Mouse (Mus musculus): Measurements from ENCODE around the gene Ergic1.

Ergic1 gene

DNA sequence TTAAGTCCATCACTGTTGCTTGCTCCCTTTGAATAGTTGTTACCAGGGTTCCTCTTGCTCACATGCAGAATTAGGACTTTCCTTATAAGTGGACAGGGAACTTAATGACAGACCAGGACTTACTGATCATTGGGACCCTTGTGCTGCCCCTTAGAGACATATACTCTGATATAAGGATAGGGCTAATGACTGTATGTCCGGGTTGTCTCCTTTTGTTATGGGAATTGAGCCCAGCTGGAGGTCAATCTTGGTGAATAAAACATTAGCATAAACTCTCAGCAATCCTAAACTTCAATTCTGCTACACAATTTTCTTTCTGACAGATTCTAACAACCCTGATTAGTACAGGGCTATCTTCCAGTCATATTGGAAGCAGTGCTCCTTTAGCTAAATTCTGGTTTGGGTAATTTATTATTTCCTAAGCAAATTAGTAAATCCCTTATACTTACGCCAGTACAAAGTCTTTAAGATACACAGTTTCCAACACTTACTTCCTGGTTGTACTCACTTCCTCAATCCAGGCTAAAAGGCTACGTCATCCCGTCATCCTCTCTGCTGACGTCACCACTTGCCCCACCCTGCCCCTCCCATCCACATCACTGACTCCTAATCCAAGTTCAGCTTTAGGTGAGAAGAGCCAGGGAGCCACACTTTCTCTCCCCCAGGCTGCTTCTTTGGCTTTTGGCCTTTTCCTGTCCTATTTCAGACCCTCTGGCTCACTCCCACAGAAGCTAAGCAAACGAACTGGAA lies 23.4 kb upstream of the Ergic1 start:
- no peak for DNase-seq (ENCODE audit: low spot score)

DNA sequence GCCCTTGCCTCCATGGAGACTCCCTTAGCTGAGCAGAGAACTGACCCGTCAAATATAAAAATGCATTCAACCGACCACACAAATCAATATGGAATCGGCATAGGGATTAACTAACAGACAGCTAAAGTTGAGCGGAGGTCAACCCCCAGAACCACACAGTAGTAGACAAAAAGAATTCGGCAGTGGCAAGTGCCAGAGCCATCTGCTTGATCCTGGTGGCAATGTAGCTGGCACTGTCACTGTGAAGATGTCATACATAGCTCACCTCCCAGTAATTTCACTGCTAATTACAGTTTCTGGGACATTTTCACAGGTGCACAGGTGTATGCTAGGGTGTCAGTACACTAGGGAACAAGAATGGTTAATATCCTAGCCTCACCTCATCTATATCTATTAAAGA lies 21.2 kb upstream of the Ergic1 start:
- DNase-seq (ENCODE audit: low spot score) = no peak

DNA sequence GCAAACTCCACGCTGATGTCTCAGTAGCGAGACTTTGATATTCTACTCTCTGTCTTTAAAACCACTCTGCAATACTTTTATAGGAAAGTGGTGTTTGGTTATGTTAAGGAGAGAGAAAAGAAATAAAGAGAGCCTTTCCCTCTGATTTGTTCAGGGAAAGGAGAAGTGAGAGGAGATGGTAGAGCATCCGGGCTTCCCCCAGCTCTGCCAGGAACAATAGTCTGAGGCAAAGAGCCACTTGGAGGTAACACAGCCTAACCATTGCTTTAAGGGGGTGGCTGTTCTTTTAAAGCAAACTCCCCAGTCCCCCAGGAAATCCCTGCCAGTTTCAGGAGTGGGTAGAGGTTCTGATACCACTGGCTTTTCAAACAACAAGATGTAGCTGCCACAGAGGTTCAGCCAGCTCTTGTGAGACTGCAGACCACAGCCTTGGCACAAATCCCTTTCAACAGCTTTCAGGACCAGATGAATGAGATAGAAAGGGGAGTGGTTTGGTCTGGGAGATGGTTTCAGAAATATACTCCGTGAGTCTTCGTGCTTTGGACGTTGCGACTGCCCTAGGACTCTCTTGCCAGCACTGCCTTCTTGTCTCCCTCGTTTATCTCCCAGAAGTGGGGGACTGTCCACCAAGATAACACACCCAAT lies 16.8 kb upstream of the Ergic1 start:
- DNase-seq (ENCODE audit: low spot score) = no peak

DNA sequence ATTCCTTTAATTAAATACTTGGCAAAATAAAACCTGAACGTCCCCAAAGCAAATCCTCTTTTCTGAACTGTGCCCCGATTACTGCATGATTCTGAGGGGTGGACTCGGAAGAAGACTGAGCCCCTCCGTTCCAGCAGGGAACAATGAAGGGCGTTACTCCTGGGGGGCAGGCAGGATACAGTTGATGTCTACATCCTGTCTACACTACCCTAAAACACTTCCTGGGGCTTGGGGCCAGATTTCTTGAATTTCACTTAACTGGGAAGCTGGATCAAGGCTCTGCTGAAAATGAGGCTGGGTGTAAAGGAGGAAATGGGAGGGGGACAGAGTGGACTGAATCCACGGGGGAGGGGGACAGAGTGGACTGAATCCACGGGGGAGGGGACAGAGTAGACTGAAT lies 13.5 kb upstream of the Ergic1 start:
- DNase-seq (ENCODE audit: low spot score) = no peak

DNA sequence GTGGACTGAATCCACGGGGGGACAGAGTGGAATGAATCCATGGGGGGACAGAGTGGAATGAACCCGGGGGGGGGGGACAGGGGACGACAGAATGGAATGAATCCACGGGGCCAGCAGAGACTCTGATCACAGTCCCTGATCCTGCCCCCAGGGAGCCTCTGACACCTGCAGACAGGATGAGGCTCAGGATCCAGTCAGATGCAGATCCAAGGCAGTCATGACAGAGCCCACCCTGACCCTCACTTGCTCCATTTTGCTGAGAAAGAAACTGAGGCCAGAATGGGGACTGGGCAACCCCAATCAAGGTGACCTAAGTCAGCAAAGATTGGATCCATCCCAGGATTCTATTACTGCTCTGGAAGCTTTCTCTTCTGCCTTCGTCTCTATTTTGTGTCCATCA lies 12.7 kb upstream of the Ergic1 start:
- DNase-seq (ENCODE audit: low spot score) = no peak

DNA sequence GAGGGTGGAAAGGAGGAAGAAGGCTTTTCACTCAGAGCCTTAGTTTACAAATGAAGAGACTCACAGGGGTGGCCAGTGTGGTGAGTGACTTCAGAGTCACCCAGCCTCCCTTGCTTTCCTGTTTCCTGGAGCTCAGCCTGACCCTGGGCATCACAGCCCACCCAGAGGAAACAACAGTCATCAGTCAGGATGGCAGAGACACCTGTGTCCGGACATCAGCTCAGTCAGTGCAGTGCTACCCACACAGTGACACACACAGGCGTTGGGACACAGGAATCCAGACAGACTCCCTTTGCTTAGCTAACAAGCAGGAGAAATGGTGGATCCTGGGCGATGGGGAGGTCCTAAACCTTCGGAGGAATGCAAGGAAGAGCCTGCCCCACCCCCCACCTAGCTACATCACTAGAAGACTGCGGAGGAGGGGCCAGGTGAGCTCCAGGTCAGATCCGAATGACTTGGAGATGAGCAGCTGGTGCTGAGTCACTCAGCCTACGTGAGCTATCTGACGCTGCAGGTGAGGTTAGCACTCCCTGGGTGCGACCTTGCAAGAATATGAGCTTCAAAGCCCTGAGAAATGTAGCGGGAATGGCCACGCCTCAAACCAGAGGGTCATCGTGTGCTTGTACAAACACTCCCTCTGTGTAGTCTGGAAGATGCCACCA lies 12.0 kb upstream of the Ergic1 start:
- DNase-seq (ENCODE audit: low spot score) = no peak

DNA sequence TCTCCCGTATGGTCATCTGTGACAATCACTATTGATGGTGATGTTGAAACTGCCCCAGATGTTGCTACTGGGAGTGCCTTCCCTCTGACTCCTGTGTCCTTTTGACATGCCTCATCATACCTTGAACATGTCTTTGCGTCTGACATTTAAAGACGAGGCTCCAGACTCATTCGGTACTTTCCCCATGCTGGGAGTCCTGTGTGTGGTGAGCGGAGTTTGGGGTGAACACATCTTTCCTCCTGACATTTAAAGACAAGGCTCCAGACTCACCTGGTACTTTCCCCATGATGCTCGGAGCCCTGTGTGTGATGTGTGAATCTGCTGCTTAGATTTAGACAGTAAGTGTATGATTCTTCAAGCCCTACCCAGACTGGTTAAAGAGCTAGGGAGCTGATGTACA lies 10.2 kb upstream of the Ergic1 start:
- no peak for DNase-seq (ENCODE audit: low spot score)

DNA sequence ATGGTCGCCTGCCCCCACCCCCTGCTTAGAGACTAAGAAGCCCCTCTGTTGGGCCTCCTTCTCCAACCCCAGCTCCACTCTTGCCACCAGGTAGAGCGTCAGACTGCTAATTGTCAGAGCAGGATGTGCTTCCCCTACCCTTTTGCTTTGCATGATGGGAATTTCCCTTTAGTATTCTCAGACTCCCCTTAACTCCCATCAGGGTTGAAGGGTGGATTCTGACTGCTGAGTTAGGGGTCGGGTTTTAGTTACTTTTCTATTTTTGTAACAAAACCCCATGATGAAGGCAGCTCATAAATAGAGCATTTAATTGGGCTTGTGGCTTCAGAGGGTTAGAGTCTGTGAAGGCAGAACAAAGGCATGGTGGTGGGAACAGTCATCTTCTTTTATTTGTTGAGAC lies 8.3 kb upstream of the Ergic1 start:
- DNase-seq (ENCODE audit: low spot score) = no peak

DNA sequence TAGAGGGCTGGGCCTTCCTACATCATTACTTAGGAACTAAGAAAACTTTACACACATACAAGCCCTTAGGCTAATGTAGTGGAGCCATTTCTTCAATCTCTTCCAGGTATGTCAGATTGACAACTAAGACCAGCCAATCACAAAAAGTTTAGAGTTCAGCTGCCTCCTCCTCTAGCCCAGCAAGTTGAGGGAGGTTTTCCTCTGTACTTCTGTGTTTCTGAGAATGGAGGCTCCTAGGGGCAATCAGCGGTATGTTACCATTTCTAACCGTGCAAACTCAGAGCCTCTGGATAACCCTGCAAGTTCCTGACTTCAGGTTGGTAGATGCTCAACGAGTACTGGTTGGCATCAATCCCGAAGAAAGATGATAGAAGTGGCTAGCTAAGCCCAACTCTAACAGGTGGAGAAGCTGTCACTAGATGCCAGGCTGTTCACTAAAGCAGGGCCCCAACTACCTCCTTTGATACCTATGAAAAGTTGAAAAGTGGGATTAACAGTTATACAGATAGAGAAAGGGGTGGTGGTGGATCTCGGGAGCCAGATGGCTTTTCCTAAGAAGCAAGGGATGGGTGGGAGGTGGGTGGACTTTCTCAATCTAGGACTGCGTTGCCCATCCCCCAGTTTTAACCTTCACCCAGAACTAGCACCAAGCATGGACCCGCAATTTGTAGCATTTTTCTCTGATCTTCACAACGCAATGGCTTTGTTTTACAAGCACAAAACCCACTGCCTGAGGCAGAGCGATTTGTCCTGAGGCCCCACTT lies 581 bp upstream of the Ergic1 start:
- DNase-seq (ENCODE audit: low spot score) = no peak

DNA sequence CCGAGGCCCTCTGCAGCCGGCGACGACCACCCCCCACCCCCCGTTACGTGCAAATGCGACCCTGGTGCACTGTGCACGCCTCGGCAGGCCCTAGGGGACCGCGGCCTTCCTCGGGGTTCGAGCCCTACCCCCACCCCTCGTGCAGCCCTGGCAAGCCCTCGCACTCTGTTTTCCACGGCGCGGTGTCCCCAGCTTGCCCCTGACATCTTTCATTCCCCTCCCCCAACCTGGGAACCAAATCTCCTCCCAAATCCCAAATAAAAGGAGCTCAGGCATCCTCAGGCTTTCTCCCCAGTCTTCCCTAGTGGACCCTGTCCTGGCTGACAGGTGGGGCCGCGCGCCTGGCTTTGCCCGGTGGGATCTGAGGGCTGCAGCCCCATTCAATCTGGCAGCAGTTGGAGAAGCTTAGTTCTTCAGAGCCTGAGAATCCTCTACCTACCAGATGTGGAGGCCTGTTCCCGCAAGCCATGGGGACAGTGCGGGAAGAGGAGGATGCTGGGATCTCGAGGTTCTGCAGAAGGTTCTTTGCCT lies 427 bp downstream of the Ergic1 start, which contains the start of gene Dusp1:
Gene Dusp1 (minus strand): TSS at position 478 of the 531 bp plus-strand sequence.
- DNase-seq (ENCODE audit: low spot score) = no peak

DNA sequence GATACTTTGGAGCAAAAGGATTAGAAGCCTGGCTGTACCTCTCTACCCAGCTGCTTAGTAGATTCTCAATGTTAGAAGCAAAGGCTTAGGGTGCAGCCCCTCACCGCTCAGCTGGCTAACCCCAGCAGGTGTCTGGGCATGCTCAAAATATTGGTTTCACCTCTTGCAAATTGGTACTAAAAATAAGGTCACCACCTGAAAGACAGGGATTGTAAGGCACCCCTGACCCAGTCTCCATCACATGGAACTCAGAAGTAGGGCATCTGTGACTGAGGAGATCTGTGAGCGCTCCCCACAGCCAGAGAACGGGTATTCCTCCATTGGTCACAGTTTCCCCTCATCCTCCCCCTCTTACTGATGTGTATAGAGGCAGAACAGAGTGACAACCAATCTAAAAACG lies 1.0 kb downstream of the Ergic1 start:
- no peak for DNase-seq (ENCODE audit: low spot score)

DNA sequence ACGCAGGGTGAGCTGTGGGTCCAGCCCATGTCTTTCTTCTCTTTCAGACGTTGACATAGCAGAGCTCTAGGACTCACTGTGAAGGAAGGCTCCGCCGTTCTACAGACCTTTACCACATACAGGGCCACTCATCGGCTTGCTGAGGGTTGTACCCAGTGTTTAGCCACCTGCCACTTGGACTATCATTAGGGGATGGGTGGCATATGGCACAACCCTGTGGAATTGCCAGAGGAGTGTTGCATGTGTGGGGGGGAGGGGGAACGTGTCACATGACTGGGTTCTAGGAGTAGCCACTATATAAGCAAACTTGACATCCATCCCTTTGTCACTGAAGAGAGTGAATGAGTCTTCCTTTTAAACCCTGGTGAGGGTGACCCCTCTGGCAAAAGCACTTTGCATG lies 2.2 kb downstream of the Ergic1 start:
- no peak for DNase-seq (ENCODE audit: low spot score)

DNA sequence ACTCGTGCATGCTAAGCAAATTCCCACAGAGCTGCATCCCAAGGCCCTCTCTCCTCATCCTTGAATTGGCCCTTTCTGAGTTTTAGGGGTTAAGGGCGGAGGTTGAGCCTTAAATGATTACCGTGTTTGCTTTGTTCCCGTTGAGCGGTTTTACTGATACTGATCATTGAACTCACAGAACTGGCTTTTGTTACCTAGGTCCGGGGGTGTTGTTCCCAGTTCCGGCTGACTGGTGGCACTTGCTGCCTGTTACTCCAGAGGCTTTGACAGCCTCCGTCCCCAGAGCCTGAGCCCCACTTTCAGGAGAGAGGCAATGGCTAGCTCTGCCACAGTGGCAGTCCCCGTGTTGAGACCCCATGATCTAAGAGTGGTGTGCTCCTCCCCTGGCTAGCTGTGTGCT lies 3.1 kb downstream of the Ergic1 start:
- no peak for DNase-seq (ENCODE audit: low spot score)

DNA sequence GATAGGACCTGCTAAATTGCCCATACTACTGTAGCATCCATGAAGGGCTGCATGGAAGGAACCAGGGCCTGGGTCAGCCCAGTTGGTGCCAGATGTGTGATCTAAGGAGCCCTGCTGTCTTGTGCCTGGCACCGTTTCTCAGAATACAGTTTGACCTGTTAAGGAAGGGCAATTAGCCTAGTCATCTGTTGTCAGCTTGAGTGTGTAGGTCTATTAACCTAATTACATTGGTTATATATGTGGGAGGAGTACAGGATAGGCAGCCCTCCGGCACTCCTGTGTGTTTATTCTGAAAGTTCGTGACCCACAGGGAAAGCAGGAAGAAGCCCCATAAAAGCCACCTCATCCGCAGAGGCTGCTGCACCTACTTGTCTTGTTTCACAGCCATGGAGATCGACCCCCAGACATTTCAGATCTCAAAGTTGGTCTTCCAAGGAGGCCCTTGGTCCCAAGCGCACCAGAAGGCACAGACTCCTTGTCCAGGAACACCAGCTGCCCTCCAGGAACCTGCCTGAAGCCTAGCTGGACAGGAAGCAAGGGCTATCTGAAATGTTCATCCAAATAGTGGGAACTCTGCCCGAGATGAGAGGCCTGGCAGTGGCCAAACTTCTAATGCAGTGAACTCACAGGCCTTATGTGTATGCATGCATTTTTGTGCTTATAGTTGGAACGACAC lies 6.0 kb downstream of the Ergic1 start:
- DNase-seq (ENCODE audit: low spot score) = no peak

DNA sequence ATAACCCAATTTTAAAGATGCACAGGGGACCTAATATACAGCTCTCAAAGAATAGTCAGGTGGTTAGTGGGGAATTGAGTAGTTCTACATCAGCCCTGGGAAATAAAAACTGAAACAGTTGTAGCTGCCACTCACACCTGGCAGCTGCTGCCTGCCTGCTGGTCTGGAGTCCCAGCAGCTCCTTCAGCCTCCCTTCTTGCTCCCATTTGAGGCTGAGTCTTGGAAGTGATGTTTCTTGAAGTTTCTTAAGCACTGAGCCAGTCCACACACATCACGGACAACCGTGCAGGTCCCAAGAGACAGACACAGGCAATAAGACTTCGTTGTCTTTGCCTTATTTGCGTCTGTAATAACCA lies 6.5 kb downstream of the Ergic1 start:
- DNase-seq (ENCODE audit: low spot score) = no peak

DNA sequence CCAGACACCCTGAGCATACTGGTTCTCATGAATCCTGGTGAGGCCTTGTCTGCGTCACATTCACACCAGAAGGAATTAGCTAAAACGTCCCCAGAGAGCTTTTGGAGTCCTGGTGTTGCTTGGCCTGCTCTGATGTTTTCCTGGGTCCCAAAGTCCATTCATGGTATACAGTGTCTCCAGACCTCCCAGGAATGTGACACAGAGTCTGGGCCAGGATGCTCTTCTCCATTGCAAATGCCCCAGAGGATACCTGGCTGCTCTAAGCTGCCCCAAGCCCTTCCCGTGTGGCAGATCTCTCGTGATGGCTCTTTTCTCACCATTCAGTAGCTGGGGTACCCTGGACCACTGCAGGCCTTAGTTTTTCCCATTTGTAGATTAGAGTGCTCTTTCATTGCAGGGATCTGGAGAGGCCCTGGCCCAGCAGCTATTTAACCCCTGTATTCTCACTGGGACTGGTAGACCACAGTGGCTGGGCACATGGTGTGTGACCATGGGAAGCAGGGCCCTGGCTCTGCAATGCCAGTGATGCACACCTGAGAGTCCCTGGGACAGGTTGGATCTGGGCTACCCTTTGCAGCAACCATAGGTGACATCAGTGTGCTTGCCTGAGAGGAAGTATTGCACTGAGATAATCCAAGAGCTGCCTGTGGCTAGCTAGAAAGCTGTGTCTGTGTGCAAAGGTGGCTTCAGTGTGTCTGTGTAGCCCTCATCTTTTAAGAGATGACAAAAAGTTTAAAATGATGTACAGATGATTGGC lies 8.5 kb downstream of the Ergic1 start:
- DNase-seq (ENCODE audit: low spot score) = no peak

DNA sequence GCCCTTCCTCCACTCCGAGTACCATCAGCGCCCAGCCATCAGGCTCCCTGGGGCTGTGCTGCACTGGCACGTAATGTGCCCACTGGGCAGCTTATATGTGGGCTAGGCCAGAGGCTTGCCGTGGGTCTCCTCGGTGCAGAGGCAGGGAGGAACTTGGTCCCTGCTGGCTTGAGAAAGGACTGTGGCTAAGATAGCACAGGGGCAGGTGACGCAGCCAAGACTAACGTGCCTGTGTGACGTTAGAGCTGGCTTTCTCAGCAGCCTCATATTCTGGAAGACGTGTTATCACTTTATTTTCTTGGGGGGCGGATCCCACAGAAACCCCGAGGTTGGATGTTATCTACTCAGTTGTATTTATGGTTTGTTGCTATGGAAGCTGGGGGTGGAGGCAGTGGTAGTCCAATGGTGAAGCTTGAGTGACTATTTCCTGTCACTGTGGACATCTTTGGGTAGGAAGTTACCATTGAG lies 9.4 kb downstream of the Ergic1 start:
- no peak for DNase-seq (ENCODE audit: low spot score)

DNA sequence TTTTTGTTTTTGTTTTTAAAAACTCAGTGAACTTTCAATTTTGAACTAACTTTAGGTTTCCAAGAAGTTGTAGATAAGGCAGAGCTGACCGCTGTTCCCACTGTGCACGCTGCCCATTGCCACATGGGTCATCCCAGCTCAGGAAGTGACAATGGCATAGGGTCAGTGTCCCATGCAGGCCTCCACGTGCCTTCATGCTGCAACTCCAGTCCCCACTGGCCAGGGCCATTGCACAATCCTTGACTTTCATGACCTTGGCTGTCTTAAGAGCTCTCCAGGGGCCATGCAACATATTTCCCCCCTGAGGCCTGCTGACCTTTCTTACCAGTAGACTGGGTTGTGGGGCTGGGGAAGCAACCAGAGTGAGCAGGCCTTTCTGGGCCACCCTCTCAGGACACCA lies 10.1 kb downstream of the Ergic1 start:
- no peak for DNase-seq (ENCODE audit: low spot score)

DNA sequence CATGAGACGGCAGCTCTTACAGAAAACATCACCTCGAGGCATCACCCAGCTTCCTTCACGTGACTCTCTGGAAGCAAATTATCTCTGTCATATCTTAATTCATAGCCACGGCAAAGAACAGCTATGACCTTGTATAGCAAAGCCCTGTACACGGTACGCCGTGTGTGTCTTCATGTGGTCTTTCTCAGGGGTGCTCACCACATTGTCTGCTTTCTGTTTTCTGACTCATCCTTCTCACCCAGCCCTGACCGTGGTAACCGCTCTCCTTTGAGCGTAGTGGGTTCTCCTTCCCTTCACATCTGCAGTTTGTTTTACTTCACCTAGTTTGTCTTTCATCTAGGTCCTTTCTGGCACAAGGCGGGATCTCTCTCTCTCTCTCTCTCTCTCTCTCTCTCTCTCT lies 11.0 kb downstream of the Ergic1 start:
- no peak for DNase-seq (ENCODE audit: low spot score)

DNA sequence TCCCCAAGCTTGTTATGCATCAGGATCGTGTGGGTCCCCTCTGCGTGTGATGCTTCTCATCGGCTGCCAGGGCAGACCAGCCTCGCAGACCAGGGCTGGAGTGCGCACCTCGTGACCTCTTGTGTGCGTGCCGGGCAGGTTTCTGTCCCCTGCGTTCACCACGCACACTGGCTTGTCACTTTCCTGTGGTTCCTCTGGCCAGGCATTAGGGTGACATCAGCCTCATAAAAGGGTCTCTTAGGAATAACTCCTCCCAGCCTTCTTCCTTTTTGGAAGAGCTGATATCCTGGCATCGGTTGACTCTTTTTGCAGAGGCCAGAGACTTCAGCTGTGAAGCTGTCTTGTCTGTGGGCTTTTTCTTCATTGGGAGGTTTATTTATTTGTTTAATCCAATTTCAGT lies 12.8 kb downstream of the Ergic1 start:
- DNase-seq (ENCODE audit: low spot score) = no peak

DNA sequence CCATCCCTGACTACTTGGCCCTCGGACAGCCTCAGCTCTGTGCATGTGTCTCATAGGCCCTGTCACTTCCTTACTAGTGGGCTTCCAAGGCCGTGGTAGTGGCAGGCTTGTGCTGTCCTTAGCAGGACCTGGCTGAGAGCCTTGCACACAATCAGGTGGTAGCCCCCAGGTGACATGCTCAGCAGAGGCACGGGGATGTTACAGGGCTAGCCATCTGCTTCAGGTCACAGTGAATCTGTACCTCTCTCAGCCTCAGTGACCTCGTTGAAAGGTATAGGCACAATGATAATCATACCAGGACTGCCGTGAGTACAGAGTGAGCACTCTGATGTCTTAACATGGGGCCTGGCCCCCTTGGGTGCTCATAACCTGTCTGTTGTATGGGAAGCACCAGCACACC lies 13.4 kb downstream of the Ergic1 start:
- DNase-seq (ENCODE audit: low spot score) = no peak
